Mouse (Mus musculus) stomach, postnatal 0 days (tissue): Measurements from ENCODE around the gene Gm45716.

Experiments used
- CTCF ChIP-seq: IDR thresholded peaks from 2 replicates; pipeline ENCODE4 v1.5.1; 2016; ENCODE audit warnings: antibody characterized with exemption, low read depth, mild to moderate bottlenecking, moderate library complexity
- EP300 ChIP-seq: optimal IDR thresholded peaks from 2 replicates; pipeline ENCODE3; 2016; ENCODE audit warnings: antibody characterized with exemption

DNA sequence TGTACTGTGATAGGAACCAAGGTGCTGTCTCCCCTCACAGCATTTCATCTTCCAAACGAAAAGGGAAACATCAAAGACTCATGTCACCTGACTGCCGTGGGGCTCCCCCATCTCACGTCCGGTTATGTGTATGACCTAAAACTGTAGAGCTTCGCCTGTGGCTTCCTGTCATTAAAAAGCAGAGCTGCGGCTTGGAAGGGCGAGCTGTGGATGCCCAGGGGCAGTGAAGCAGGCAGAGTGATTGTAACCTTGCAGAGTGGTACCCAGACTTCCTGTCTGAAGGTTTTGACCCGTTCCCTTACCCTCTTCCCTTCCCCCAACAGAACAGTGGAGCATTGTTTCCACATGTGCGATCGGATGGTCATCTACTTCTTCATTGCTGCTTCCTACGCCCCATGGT, 76.7 kb downstream of the Gm45716 start:
- TF ChIP-seq CTCF (no peak), EP300 (no peak)
